In the genomic region with DNA sequence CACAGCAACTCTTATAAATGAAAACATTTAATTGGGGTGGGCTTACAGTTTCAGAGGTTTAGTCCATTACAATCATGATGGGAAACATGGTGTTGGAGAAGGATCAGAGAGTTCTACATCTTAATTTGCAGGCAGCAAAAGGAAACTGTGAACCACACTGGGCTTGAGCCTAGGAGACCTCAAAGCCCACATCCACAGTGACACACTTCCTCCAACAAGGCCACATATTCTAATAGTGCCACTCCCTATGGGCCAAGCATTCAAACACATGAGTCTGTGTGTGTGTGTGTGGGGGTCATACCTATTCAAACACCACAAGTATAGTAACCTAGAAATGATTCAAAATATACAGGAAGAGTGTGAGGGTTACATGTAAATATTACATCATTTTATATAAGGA, we compare ENCODE assay signal across 23 mouse cellular contexts. TPM values are rescaled to one million over a fixed set of nuclear protein-coding genes. Genes with fewer than 3 reads are reported as not detected.
A peak's percentile ranks its signal among the peaks of the same experiment; 100 is the strongest.
DNase-seq lines count a peak whose midpoint lies in the region; ATAC-seq lines count a peak whose summit lies in the region.
"Had no signal": no experiment of that assay in that cellular context is flagged by ENCODE, and none has a peak within 500 bp of the region (broad histone marks: within the 10 kb centered on the region; RNA-seq: fewer than 3 reads in every experiment).

No protein-coding gene starts in this region.

- no peaks in the 10 kb centered on the region for H3K9me3 ChIP-seq in midbrain, embryonic 11.5 days (ENCODE audit: control insufficient read depth, low read length)
- H3K9me3 ChIP-seq in midbrain, embryonic 10.5 days (replicated peaks): no peaks in the 10 kb centered on the region
- H3K9me3 ChIP-seq: heart, embryonic 10.5 days; heart, embryonic 15.5 days; hindbrain, embryonic 15.5 days had no signal

- no peaks in the 10 kb centered on the region for H3K36me3 ChIP-seq in midbrain, embryonic 11.5 days (ENCODE audit: control insufficient read depth, insufficient read depth, low read length)
- H3K36me3 ChIP-seq in midbrain, embryonic 10.5 days: no peaks in the 10 kb centered on the region
- H3K36me3 ChIP-seq: embryonic facial prominence, embryonic 10.5 days; heart, embryonic 10.5 days; heart, embryonic 15.5 days; hindbrain, embryonic 10.5 days; hindbrain, embryonic 15.5 days had no signal

- H3K4me1 ChIP-seq in midbrain, embryonic 11.5 days (ENCODE audit: control insufficient read depth, insufficient read depth, low read length): peaks cover 5% of the 10 kb centered on the region; the same call in 1 of the 2 replicates
- peaks cover 9% of the 10 kb centered on the region for H3K4me1 ChIP-seq in midbrain, embryonic 10.5 days
- H3K4me1 ChIP-seq: heart, embryonic 10.5 days; hindbrain, embryonic 15.5 days had no signal

- no peak overlapping the region for H3K9ac ChIP-seq in midbrain, embryonic 11.5 days (ENCODE audit: low read length)
- H3K9ac ChIP-seq: heart, embryonic 15.5 days; hindbrain, embryonic 15.5 days had no signal

- H3K4me3 ChIP-seq in midbrain, embryonic 11.5 days (ENCODE audit: low read depth, low read length): no peak overlapping the region
- H3K4me3 ChIP-seq in midbrain, embryonic 10.5 days: no peak overlapping the region
- H3K4me3 ChIP-seq: embryonic facial prominence, embryonic 10.5 days; gastrocnemius, adult 2 months; heart, embryonic 10.5 days; heart, embryonic 15.5 days; hindbrain, embryonic 10.5 days; hindbrain, embryonic 15.5 days had no signal

- no peaks in the 10 kb centered on the region for H3K27me3 ChIP-seq in midbrain, embryonic 11.5 days (ENCODE audit: control insufficient read depth, insufficient read depth, low read length)
- no peaks in the 10 kb centered on the region for H3K27me3 ChIP-seq in midbrain, embryonic 10.5 days (ENCODE audit: low read depth, poor library complexity, severe bottlenecking)
- H3K27me3 ChIP-seq: heart, embryonic 15.5 days; hindbrain, embryonic 15.5 days had no signal

- peak; percentile 4 for DNase-seq in midbrain, embryonic 11.5 days (ENCODE audit: low spot score, missing footprints)
- DNase-seq in midbrain, embryonic 10.5 days (ENCODE audit: low spot score): no peak
- peak; percentile 38 for DNase-seq in induced T-regulatory cell, adult 2 months (ENCODE audit: low read depth)
- no peak for DNase-seq in right cerebral cortex, postnatal 36 days (ENCODE audit: low spot score in 2 of 2)
- DNase-seq in adrenal gland, postnatal 25 days: no peak
- DNase-seq in cerebellum, postnatal 4 days (ENCODE audit: low spot score in 2 of 2): no peak
- DNase-seq: adrenal gland, adult 8-10 months; cerebellum, adult 11 months; cerebellum, adult 8-10 months; cerebellum, postnatal 25 days; gastrocnemius, adult 2 months; gastrocnemius, postnatal 25 days; heart, adult 18-20 months; heart, postnatal 14 days had no signal

- no peak for ATAC-seq in midbrain, embryonic 11.5 days (ENCODE audit: low FRiP score)
- 0 out of 2 replicates have a peak, but pooled peaks have one; percentile 19 for ATAC-seq in monocyte, adult 5-6 weeks (replicated peaks; ENCODE audit: insufficient number of reproducible peaks, low FRiP score, low TSS enrichment, poor library complexity, severe bottlenecking)
- ATAC-seq: forebrain, embryonic 14.5 days; inflammation-experienced regulatory T-cells, adult 6 months had no signal

- H3K4me2 ChIP-seq in midbrain, embryonic 11.5 days: no peak overlapping the region
- H3K4me2 ChIP-seq: heart, embryonic 15.5 days; hindbrain, embryonic 15.5 days had no signal

- H3K27ac ChIP-seq in midbrain, embryonic 11.5 days (ENCODE audit: low read depth, low read length): no peak overlapping the region
- no peak overlapping the region for H3K27ac ChIP-seq in midbrain, embryonic 10.5 days (replicated peaks)
- H3K27ac ChIP-seq: embryonic facial prominence, embryonic 10.5 days; gastrocnemius, adult 2 months; heart, embryonic 10.5 days; heart, embryonic 15.5 days; hindbrain, embryonic 10.5 days; hindbrain, embryonic 15.5 days had no signal

RNA-seq across cellular contexts. Expression of a gene that starts 5.2 kb away (rescaled TPM):
- 113 and 119 TPM in 2 replicates for polyA plus RNA-seq in midbrain, embryonic 11.5 days (2014; fragmentation: Nextera tagmentation; extraction: Ambion mirVana)
- 90.8 and 100 TPM in 2 replicates for polyA plus RNA-seq in midbrain, embryonic 10.5 days (2016; fragmentation: Nextera tagmentation; extraction: Ambion mirVana)
- 7.2 to 9.7 TPM (median 9.6 TPM) in 3 replicates for total RNA-seq in monocyte, adult 5-6 weeks (2017)
- 3.9 and 5.3 TPM in 2 replicates for total RNA-seq in adrenal gland, postnatal 25 days (2021)

RNA-seq across cellular contexts. Expression of a gene that starts 12.1 kb away (rescaled TPM):
- polyA plus RNA-seq in midbrain, embryonic 11.5 days (2014; fragmentation: Nextera tagmentation; extraction: Ambion mirVana): not detected in 2 replicates
- not detected in 2 replicates for polyA plus RNA-seq in midbrain, embryonic 10.5 days (2016; fragmentation: Nextera tagmentation; extraction: Ambion mirVana)
- not detected in 3 replicates for total RNA-seq in monocyte, adult 5-6 weeks (2017)
- not detected in 2 replicates for total RNA-seq in adrenal gland, postnatal 25 days (2021)
- total RNA-seq: ES-E14; heart, adult 18-20 months had no signal
- polyA plus RNA-seq: forebrain, embryonic 14.5 days; heart, embryonic 10.5 days; heart, embryonic 15.5 days; hindbrain, embryonic 15.5 days; inflammation-experienced regulatory T-cells, adult 6 months had no signal

Comparison
In these comparisons a context has a peak if more than half of its experiments do, and no peak if none do; other contexts are left out.
1. DNase-seq: peak in midbrain, embryonic 11.5 days (single experiment) and induced T-regulatory cell, adult 2 months (single experiment); none in midbrain, embryonic 10.5 days (single experiment), right cerebral cortex, postnatal 36 days (0 of 2), adrenal gland, postnatal 25 days (single experiment) and cerebellum, postnatal 4 days (0 of 2).